ENCODE assay signal across 15 mouse cellular contexts in the genomic region with DNA sequence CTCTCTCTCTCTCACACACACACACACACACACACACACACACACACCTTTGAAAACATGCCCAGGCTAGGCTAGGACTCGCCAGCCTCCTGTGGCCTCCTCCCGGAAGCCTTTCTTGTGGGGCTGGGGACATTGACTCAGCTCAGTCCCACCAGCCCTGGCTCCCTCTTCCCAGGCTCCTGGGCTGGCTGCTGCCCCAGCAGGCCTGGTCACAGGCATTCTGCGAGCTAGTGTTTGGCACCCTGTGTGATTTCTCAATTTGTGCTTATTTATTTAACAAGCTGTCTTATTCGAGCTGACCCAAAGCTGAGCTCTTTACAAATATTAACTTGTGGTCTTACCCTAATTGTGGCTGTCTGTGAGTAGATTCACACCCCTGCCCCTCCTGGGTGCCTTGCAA.
DNase-seq lines count a peak whose midpoint lies in the region; ATAC-seq lines count a peak whose summit lies in the region.
"Had no signal": no experiment of that assay in that cellular context is flagged by ENCODE, and none has a peak within 500 bp of the region (broad histone marks: within the 10 kb centered on the region; RNA-seq: fewer than 3 reads in every experiment).

No protein-coding gene starts in this region.

- ATAC-seq in heart, embryonic 13.5 days (ENCODE audit: extremely low read depth, insufficient number of reproducible peaks, low FRiP score, low TSS enrichment): no peak
- no peak for ATAC-seq in midbrain, embryonic 12.5 days (ENCODE audit: low FRiP score, low read depth)
- no peak for ATAC-seq in midbrain, embryonic 11.5 days (ENCODE audit: low FRiP score)
- ATAC-seq in forebrain, embryonic 12.5 days (ENCODE audit: low FRiP score): 0 out of 2 replicates have a peak, but pooled peaks have one; percentile 24
- ATAC-seq in frontal cortex, adult (ENCODE audit: low TSS enrichment): no peak

- H3K4me2 ChIP-seq in heart, embryonic 13.5 days: no peak overlapping the region
- no peak overlapping the region for H3K4me2 ChIP-seq in midbrain, embryonic 12.5 days (replicated peaks)
- H3K4me2 ChIP-seq in midbrain, embryonic 11.5 days: no peak overlapping the region
- no peak overlapping the region for H3K4me2 ChIP-seq in forebrain, embryonic 12.5 days
- H3K4me2 ChIP-seq: hindbrain, embryonic 15.5 days; liver, embryonic 11.5 days; neural tube, embryonic 15.5 days had no signal

- peaks cover 15% of the 10 kb centered on the region for H3K27me3 ChIP-seq in heart, embryonic 13.5 days (replicated peaks)
- H3K27me3 ChIP-seq in midbrain, embryonic 12.5 days: peaks cover 15% of the 10 kb centered on the region
- H3K27me3 ChIP-seq in midbrain, embryonic 11.5 days (ENCODE audit: control insufficient read depth, insufficient read depth, low read length): peaks cover 1% of the 10 kb centered on the region
- H3K27me3 ChIP-seq in forebrain, embryonic 12.5 days: peaks cover 12% of the 10 kb centered on the region; the same call in 1 of the 2 replicates

- no peak overlapping the region for H3K4me3 ChIP-seq in heart, embryonic 13.5 days
- no peak overlapping the region for H3K4me3 ChIP-seq in midbrain, embryonic 12.5 days
- H3K4me3 ChIP-seq in midbrain, embryonic 11.5 days (ENCODE audit: low read depth, low read length): no peak overlapping the region
- no peak overlapping the region for H3K4me3 ChIP-seq in forebrain, embryonic 12.5 days (replicated peaks)
- H3K4me3 ChIP-seq: erythroblast, embryonic 14.5 days; hindbrain, embryonic 15.5 days; neural tube, embryonic 15.5 days had no signal

- peaks cover 8% of the 10 kb centered on the region; the same call in 1 of the 2 replicates for H3K9me3 ChIP-seq in heart, embryonic 13.5 days
- H3K9me3 ChIP-seq in midbrain, embryonic 12.5 days: no peaks in the 10 kb centered on the region
- no peaks in the 10 kb centered on the region for H3K9me3 ChIP-seq in midbrain, embryonic 11.5 days (ENCODE audit: control insufficient read depth, low read length)
- H3K9me3 ChIP-seq in forebrain, embryonic 12.5 days: 0 out of 2 replicates have a peak, but pooled peaks cover 4% of the 10 kb centered on the region
- H3K9me3 ChIP-seq: G1E; hindbrain, embryonic 15.5 days; neural tube, embryonic 15.5 days had no signal

- H3K9ac ChIP-seq in heart, embryonic 13.5 days: no peak overlapping the region
- no peak overlapping the region for H3K9ac ChIP-seq in midbrain, embryonic 12.5 days (replicated peaks)
- no peak overlapping the region for H3K9ac ChIP-seq in midbrain, embryonic 11.5 days (ENCODE audit: low read length)
- H3K9ac ChIP-seq in forebrain, embryonic 12.5 days: no peak overlapping the region
- H3K9ac ChIP-seq: hindbrain, embryonic 15.5 days; neural tube, embryonic 15.5 days had no signal

- DNase-seq in heart, adult 8-10 months (ENCODE audit: low spot score): no peak
- DNase-seq in midbrain, embryonic 11.5 days (ENCODE audit: low spot score, missing footprints): no peak
- no peak for DNase-seq in layer of hippocampus, postnatal 14 days (ENCODE audit: low spot score in 2 of 2)
- DNase-seq: kidney, adult 11 months; kidney, postnatal 25 days; thymus, adult 18-20 months had no signal

- H3K27ac ChIP-seq in heart, embryonic 13.5 days (replicated peaks): 0 out of 2 replicates have a peak overlapping the region, but pooled peaks have one; percentile 36
- H3K27ac ChIP-seq in midbrain, embryonic 12.5 days (replicated peaks): 0 out of 2 replicates have a peak overlapping the region, but pooled peaks have one; percentile 4
- no peak overlapping the region for H3K27ac ChIP-seq in midbrain, embryonic 11.5 days (ENCODE audit: low read depth, low read length)
- 0 out of 2 replicates have a peak overlapping the region, but pooled peaks have one; percentile 59 for H3K27ac ChIP-seq in forebrain, embryonic 12.5 days
- H3K27ac ChIP-seq: hindbrain, embryonic 15.5 days; neural tube, embryonic 15.5 days had no signal

- peaks cover 23% of the 10 kb centered on the region for H3K4me1 ChIP-seq in heart, embryonic 13.5 days
- peaks cover 13% of the 10 kb centered on the region; the same call in 1 of the 2 replicates for H3K4me1 ChIP-seq in midbrain, embryonic 12.5 days
- no peaks in the 10 kb centered on the region for H3K4me1 ChIP-seq in midbrain, embryonic 11.5 days (ENCODE audit: control insufficient read depth, insufficient read depth, low read length)
- H3K4me1 ChIP-seq in forebrain, embryonic 12.5 days: peaks cover 22% of the 10 kb centered on the region

- no peaks in the 10 kb centered on the region for H3K36me3 ChIP-seq in heart, embryonic 13.5 days
- H3K36me3 ChIP-seq in midbrain, embryonic 12.5 days: no peaks in the 10 kb centered on the region
- no peaks in the 10 kb centered on the region for H3K36me3 ChIP-seq in midbrain, embryonic 11.5 days (ENCODE audit: control insufficient read depth, insufficient read depth, low read length)
- H3K36me3 ChIP-seq in forebrain, embryonic 12.5 days (replicated peaks): no peaks in the 10 kb centered on the region
- H3K36me3 ChIP-seq: G1E; hindbrain, embryonic 15.5 days; neural tube, embryonic 15.5 days had no signal

- WGBS in heart, embryonic 13.5 days: 48% methylated on average over 4 of the region's 4 CpGs
- 64% methylated on average over 4 of the region's 4 CpGs for WGBS in midbrain, embryonic 12.5 days
- 73% methylated on average over 4 of the region's 4 CpGs for WGBS in midbrain, embryonic 11.5 days
- 74% methylated on average over 4 of the region's 4 CpGs for WGBS in forebrain, embryonic 12.5 days
